Mouse (Mus musculus): ENCODE data around the gene Rps6ka2.
"Not testable (repeated sequence)": the region's sequence is repeated elsewhere in the genome, so short reads cannot be mapped to it uniquely, and the experiment has no call there.

Rps6ka2 gene

DNA sequence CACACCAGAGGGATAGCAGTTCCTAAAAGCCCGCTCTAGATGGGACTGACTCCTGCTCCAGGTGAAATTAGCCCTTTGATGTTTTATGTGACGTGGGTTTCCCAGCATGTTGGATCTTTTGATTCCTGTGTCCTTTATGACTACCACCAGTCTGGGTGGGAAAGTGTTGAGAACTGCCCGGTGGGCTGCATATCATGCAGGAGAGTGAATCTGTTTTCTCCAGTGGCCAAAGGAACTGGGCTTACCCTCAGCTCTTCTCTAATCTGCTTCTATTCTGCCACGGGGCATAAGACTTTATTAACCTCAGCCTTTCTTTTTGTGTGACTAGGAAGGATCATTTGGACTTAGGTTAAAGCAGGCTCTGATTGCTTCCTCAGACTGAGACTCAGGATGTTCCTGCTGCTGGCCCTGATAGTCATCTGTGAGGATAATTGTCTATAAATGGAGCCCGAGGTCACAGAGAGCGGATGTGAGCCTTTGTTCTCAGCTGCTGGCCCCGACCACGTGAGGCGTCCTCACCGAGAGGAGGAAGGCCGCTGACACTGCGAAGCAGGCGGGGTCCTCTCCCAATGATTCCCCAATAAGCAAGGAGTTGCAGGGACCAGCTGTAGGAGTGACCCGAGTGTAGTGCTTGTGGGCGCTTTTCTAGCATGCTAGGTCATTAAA, 821 bp upstream of the Rps6ka2 start:
- in situ Hi-C loops (cut with MboI, MseI), result loop anchor here (25.0 kb wide), 1 partner anchor 207 kb away; the partner anchor contains the start of genes Rnaset2b and Tagap1

DNA sequence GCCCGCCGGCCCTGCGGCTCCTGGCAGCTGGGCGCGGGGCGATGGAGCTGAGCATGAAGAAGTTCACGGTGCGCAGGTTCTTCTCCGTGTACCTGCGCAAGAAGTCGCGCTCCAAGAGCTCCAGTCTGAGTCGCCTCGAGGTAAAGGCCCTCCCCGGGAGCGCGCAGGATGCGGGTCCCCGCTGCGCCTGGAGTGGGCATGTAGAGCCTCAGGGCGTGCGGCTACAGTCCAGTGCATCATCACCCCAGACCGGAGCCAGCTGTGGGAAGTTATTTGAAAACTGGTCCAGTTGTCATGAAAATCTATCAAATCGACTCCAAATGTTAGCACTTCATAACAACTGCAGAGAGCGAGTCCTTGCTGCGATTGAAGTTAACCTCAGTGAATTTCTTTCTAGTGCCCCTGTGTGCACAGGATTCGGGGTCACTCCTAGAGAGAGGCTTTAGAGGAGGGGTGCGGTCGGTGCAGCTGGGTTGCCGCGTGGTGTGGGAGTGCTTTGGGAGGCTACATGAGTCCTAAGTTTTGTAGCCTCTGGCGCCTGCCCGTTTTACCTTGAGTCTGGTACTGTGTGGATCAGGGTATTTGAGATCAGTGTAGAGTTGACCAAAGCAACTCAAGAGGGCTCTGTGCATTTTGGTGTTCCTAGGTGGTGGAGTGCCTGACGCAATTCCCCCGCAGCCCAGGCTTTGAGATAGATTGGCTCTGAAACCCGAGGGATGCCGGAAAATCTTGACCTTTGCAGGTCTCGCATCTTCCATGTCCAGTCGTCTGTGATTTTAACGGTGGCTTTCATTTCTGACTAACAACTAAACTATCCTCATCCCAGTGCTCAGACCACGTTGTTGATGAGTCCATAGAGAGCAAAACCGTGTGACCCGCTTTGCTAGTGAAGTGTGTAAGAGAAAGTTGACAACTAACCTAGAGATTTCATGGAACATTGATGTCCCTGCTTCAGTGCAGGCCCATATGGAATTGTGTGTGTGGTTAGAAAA, 685 bp downstream of the Rps6ka2 start:
- in situ Hi-C loops (cut with MboI, MseI), result loop anchor here (25.0 kb wide), 1 partner anchor 208 kb away; the partner anchor contains the start of genes Rnaset2b and Tagap1

DNA sequence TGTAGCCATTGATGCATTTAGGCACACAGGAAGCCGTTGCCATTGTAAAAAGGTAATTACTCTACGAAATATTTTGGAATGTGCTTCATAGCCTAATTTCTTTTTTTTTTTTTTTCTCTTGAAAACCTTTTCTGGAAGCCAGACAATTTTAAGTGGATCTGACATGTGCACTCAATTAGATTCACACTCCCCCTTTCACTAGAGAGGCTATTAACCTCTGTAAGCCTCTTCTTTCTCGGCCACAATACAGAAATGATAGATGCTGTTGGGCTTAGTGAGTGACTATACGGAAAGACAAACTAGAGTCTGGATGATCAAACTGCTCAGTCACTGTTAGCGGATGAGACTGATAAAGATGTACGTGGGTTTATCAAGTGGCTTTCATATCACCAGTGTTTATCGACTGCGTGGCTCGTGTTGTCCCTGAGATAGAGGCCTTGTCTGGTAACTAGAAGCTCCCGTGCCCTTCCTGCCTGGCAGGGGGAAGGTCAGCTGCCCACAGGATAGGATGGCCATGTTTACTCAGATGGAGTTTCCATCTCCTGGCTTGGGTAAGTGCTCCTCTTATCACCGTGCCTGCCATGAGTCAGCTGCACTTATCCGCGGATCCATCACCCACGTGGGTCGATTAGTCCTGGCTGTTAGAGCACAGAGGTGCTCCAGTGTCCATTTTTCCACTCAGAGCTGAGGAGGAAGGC, 3.6 kb downstream of the Rps6ka2 start:
- in situ Hi-C loops (cut with MboI, MseI), result loop anchor here (25.0 kb wide), 1 partner anchor 211 kb away; the partner anchor contains the start of genes Rnaset2b and Tagap1

DNA sequence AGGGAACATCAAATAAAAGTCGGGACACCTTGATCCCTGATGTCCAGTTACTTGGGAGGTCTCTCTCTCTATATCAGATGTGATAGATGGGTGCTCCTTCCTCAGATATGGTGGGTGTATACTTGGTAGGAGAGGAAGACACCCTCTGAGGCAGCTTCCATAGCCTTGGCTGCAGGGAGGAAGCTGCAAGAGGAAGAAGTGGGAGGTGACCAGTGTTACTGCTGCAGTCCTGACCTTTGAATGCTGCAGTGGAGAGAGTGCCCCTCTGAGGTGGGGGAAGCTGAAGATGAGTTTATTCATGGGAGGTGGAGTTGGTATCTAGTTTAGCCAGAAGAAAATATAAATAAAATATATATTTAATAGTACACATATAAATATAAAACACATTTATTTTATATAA, 5.4 kb downstream of the Rps6ka2 start:
- in situ Hi-C loops (cut with MboI, MseI), result no loop called here

DNA sequence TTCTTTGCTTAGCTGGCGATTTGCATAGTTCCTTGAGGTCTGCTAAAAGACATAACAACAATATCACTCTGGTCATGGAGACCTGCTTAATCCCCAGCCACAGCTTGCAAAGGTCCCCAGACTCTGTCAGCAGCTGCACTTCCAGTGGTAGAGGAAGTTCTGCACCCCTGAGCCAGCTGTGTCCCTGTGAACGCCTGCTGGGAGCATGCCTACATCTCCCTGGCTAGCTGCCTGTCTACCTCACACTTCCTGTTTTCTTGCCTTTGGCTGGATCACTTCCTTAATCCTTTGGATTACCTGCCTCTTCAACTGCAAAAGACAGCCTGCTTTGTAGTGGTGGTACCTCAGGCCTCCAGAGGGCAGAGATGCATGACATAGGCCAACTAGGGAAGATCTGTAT, 6.5 kb downstream of the Rps6ka2 start:
- in situ Hi-C loops (cut with MboI, MseI), result no loop called here

GRCm38 (mm10) chr17:7178196-7178595, 8.3 kb downstream of the Rps6ka2 start:
- in situ Hi-C loops (cut with MboI, MseI), result no loop called here

DNA sequence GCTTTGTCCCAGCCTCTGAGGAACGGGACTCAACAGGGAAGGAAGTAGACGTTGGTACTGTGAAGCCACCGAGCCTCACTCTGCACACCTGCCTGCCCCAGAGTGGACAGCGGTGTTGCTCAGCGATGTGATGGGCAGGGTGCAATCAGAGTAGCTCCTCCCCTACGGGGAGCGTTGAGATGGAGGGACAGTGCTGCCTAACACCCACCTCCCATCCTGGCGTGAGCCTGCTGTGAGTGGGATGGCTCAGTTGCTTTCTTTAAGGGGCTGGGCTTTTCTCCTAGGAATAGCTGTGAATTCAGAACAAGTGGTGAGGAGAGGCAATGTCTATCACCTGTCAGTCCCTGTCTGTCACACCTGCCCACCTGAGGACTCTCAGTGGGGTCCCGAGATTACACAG, 12.3 kb downstream of the Rps6ka2 start:
- in situ Hi-C loops (cut with MboI, MseI), result no loop called here

GRCm38 (mm10) chr17:7187037-7187436, 17.1 kb downstream of the Rps6ka2 start:
- in situ Hi-C loops (cut with MboI, MseI), result not testable (repeated sequence)

DNA sequence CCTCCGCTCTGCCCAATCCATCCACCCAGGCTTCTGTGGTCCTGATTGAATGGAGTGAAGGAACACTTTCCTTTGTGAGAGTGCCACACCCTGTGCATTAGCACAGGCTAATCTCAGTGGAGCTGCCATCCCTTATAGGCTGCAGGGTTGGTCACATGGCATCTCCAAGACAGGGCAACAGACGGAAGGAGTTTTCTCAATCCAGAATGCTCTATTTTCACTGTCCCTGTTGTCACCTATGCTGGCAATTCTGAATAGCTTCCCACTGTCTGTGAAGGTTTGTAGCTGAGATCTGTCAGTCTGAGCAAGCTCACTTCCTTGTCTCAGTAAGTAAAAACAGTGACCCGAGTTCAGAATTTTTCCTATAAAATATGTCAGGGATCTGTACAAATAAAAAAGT, 19.5 kb downstream of the Rps6ka2 start:
- in situ Hi-C loops (cut with MboI, MseI), result no loop called here

- in situ Hi-C loops (cut with MboI, MseI), result no loop called here
Observed at GRCm38 (mm10) chr17:7189975-7190374, 20.1 kb downstream of the Rps6ka2 start.

- in situ Hi-C loops (cut with MboI, MseI), result no loop called here
Observed at GRCm38 (mm10) chr17:7194140-7194840, 24.4 kb downstream of the Rps6ka2 start.

GRCm38 (mm10) chr17:7197121-7197925, 27.4 kb downstream of the Rps6ka2 start:
- in situ Hi-C loops (cut with MboI, MseI), result no loop called here

DNA sequence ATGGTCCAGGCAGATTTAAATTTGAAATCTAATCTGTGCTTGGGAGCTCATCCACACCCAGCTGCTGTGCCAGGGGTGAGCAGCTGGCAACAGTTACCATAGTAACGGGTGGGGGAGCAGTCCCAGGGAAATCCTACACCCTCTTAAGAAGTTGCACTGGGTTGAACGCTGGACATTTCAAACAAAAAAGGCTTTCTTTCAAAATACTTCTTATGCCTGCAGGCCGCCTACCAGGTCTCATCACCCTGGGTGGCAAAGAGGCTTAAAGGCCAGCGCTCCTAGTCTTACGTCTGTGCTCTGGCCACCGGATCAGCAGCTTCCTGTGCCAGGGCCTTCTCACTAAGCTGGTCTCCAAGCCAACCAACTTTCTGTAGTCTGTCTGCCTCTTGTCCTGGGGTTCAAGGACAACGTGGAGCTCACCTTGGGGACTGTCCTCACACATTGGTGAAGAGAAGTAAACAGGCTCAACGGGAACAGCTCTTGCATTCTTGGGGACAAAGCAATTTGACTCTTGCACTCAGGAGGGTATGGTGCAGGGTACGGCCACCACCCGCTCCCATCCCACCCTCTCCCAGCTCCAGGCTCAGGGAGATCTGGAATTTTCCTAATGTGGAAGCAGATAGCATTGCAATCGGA, 35.0 kb downstream of the Rps6ka2 start:
- in situ Hi-C loops (cut with MboI, MseI), result no loop called here

DNA sequence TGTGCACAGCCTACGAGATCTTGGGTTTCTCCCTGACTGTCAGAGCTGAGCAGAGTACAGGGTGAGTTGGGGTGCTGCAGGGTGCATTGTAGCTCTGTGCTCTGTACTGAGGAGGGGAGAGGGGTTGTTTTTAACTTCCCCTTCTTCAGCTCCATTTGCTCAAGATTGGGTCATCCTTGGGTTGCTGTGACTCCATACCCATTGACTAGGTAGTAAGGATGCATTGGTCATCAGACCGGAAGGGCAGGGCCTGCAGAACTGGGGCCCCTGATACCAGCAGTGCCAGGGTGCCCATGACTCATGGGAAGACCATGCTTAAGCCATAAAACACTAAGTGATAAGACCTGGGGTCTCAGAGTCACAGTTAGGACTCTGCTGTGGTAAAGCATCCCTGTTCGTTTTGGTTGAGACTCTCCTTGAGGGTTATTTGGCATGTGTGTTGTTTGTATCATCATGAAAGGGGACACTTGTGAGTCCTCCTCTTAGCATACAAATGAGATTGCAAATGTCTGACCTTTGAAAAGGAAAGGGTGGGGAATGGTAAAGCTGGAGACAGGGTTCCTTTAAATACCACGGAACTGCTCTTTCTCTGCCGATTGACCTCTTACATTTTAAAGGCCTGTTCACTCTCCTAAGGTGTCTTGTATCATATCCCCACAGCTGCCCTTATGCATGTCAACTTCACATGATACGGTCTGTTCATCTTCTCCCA, 36.7 kb downstream of the Rps6ka2 start:
- in situ Hi-C loops (cut with MboI, MseI), result no loop called here

DNA sequence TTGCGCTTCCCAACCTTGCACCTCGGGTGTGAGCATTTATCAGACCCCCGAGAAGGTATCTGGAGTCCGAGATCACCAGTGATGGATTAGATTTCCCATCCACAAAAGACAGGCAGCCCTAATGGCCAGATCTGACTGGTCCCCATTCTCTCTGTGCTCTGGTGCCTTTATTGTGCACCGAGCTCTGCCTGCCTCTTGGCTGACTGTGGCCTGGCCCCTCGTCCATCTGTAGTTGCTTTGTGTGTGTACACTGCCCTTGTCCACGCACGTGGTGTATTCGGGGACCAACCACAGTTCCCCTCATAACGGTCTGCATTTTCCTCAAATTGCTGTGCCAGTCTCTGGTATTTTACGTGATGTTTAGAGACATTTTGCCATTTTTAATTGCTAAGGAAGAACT, 40.7 kb downstream of the Rps6ka2 start:
- in situ Hi-C loops (cut with MboI, MseI), result no loop called here

- in situ Hi-C loops (cut with MboI, MseI), result no loop called here
Observed at GRCm38 (mm10) chr17:7211893-7212292, 42.0 kb downstream of the Rps6ka2 start.

DNA sequence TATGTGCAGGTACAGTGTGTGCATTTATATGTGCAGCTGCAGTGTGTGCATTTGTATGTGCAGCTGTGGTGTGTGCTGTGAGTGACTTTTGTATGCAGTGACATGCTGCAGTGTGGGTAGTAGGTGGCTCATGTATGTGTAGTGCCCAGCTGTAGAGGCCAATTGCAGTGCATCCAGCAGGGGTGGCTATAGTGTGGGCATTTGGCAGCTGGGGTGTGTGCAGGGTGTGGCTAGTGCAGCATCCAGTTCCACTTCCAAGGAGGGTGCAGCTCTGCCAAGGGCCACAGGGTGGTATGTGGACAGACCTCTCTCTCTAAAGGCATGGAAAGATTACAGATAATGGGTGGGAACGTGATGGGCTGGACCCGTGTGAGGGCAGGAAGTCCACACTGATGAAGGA, 43.3 kb downstream of the Rps6ka2 start:
- in situ Hi-C loops (cut with MboI, MseI), result no loop called here

GRCm38 (mm10) chr17:7214061-7214460, 44.1 kb downstream of the Rps6ka2 start:
- in situ Hi-C loops (cut with MboI, MseI), result no loop called here

DNA sequence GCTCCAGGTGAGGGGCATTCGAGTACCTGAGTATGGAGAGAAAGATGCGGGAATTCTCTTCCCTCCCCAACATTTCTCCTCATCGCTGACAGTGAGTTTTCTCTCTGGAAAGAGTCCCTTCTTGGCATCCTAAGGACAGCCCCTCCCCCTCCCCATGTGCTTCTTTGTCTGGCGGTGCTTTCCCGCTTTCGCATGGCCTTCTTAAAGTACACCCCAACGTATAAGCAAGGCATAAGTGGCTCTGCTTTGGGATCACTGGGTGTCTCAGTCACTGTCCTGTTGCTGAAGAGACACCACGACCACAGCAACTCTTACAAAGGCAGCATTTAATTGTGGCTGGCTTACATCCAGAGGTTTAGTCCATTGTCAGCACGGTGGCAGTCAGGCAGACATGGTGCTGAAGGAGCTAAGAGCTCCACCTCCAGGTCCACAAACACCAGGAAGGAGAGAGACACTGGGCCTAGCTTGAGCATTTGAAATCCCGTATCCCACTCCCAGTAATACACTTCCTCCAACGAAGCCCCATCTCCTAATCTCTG, 47.9 kb downstream of the Rps6ka2 start:
- in situ Hi-C loops (cut with MboI, MseI), result no loop called here

Data from regulatory T cell (primary cell).